Mouse (Mus musculus) heart, adult 11 months (tissue): ENCODE measurements around the gene Abcg2.

Experiments
- DNase-seq: peaks from one replicate; pipeline ENCODE4 v3.0.0; 2022

The Abcg2 gene

DNA sequence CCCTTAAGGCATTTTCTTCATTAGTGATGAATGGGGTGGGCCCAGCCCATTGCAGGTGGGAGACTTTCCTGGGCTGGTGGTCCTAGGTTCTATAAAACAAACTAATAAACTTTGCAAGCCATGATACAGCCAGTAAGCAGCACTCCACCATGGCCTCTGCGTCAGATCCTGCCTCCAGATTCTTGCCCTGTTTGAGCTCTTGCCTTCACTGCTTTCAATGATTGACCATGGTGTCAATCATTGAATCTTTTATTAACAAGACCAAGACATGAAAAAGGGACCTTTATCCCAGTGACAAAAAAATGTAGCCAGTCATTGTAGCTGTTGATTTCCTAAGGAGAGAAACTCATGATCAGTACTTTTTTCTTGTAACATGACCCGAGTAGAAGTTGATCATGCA, 55.1 kb downstream of the Abcg2 start:
- DNase-seq = no peak

DNA sequence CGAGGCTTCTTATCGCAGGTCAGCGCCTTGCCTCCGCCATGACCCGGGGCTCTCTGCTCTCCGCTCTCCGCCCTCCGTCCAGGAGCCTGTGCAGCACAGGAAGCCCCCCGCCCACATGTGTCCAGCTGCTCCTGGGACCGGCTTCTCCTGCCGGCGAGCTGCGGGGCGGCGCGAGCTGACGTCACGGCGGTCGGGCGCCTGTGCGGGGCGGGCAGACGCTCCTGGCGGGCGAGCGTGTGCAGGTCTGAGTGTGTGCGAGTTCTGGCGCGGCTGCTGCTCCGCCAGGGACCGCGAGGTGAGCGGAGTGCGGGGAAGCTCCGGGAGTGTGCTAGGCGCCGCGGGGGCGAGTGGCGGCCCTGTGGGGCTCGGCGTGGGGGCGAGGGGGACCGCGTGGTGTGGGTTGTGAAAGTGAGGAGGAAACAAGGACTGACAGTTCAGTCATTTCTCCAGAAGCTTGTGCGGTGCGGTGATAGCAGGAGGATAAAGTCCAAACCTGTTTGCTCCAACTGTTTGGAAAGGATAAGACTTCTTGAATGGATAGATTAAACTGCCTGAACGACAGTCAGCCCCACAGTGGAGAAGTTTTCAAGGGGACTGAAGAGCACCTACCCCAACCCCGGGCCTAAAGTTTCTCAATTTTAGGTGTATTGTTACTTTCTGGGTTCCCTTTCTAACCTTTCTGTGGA, 56.2 kb downstream of the Abcg2 start:
- peak; percentile 99 for DNase-seq

DNA sequence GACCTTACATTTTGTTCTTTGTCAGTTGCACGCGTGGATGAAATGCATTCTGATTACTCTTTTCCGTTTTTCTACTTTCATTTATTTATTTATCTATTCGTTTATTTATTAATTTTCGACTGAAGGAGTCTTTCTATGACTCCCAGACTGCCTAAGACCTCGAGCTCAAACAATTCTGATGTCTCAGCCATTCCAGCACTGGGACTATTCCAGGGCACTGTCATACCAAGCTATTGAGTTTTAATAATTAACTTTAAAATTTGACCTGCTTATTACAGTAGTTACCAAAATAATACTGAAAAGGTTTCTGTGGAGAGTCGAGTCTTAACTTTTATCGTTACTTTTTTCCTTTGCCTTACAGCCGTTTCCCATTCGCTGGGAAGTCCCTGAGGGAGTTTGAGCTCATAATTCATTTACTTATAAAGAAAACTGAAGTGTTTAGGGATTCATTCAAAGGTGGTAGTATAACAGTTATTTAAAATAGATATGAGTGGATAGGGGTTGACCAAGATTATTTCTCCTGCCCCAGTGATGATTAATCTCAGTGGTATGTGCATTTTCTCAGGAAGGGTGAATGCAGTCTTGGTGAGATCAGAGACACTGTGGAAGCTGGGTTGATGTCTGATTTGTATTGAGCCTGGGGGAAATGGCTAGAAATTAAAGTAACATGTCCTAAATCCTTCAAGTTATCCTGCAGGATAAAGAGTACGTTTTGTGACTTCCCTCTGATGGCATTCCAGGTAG, 56.9 kb downstream of the Abcg2 start:
- DNase-seq = no peak

- no peak for DNase-seq
These were observed 57.9 kb downstream of the Abcg2 start for GRCm38 (mm10) chr6:58642191-58642590.

DNA sequence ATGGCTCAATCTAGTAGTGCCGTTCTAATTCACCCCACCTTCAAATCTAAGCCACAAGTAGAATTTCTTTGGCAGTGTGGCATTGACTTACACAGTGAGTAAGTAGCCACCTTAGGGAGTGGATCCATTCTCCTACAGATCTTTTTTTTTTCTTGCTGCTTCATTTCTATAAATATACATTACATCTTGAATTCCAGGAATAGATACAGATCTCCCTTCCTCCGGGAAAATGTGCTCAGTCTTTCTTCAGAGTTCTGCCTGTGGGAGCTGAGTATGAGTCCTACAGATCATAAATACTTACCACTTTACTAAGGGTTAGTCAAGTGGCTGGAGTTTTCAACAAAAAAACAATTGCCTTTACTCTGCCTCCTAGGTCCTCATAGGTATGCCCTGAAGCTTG, 60.3 kb downstream of the Abcg2 start:
- DNase-seq = no peak

DNA sequence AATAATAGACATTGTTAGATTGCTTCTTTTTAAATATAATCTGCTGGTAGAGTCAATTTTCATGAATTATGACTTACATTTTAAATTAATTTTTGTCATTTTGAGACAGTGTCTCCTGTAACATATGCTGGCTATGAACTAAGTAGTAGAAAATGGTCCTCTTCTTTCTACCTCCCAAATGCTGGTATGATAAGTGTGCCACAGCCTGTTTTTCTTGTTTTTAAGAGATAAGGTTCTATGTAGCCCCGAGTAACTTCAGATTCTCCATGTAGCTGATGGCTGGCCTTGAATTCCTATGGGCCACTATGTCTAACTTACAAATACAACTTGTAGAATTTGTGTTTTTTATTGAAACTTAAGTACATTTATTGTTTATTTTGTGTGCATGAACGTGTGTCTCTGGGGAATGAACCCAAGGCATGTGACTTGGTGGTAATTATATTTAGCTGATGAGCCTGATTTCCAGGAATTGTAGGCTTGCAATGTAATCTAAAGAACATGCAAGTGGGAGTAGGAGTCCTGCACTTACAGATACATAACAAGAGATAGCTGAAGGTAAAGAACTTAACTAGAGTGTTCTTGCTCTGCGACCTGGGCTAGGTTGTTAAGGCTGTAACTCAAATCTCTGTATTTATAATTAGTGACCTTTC, 63.9 kb downstream of the Abcg2 start:
- DNase-seq = peak; percentile 84

GRCm38 (mm10) chr6:58650136-58650535, 65.8 kb downstream of the Abcg2 start:
- DNase-seq = peak; percentile 94

DNA sequence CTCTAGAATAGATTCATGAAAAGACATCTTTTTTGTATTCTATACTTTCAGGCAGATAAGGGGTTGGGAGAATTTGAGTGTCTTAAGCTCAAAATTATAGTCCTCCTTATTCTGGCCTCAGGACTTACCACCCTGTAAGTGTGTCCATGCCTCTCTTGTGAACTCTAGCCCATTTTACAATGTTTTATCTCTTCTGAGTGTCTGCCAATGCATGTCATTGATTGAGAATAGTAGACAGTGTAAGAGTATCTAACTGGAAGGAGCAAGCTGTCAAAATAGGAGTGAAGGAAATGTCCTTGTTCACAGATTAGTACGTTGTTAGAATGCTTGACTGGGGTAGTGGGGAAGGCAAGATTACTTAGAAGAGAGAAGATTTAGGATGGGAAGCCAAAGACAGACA, 66.7 kb downstream of the Abcg2 start:
- DNase-seq = no peak

DNA sequence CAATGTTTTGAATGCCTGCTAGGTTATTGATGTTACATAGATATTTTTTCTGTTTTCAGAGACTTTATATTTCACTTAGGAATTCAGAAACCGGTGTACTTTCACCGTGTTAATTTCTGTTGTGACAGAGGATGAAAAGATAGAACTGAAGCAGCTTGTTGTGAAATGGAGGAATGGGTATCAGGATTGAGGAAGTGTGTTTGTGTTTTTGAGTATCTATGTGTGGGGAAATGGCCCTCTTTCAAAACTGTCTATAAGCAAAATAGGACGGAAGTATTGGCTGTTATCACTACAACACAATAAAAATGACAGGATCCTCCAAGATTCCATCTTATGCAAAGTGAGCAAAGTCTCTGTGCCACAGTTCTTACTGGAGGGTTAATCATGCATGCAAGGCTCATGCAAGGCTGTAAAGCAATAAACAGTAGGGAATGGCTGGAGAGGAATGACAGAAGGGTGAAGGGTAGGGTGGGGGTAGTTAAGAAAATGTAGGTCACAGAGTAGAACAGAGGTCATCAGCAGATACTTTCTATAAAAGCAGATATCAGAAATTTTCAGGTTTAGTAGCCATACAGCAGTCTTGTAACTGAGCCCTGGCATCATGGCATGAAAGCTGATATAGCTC, 76.7 kb downstream of the Abcg2 start:
- no peak for DNase-seq

- DNase-seq = no peak
These were observed 93.5 kb downstream of the Abcg2 start for GRCm38 (mm10) chr6:58677802-58678201.

DNA sequence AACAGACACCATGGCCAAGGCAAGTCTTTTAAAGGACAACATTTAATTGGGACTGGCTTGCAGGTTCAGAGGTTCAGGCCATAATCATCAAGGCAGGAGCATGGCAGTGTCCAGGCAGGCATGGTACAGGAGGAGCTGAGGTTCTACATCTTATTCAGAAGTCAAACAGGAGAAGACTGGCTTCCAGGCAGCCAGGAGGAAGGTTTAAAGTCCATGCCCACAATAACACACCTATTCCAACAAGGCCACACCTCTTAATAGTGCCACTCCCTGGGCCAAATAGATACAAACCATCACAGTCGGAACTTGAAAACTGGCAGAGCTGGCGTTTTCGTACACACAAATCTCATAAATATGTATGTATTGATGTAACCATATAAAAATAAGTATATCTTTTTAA, 94.2 kb downstream of the Abcg2 start:
- no peak for DNase-seq

DNA sequence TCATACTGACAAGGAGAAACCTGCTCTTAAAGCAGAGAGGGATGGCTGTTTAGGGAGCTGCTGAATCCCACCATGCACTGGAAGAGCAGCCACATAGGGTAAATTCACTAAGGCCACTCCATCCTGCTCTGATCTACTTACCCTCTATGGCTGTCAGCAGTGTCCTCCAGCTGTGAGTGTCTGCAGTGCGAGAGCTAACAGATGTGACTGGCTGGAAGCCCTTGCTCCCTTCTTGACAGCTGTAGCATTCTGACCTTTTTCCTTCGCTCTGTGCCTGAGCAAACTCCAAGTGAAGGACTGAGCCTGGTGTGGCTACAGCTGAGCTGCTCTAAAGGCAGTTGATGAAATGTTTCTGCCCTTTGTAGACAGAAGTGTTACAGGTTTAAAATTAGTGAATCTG, 107.3 kb downstream of the Abcg2 start:
- DNase-seq = no peak

DNA sequence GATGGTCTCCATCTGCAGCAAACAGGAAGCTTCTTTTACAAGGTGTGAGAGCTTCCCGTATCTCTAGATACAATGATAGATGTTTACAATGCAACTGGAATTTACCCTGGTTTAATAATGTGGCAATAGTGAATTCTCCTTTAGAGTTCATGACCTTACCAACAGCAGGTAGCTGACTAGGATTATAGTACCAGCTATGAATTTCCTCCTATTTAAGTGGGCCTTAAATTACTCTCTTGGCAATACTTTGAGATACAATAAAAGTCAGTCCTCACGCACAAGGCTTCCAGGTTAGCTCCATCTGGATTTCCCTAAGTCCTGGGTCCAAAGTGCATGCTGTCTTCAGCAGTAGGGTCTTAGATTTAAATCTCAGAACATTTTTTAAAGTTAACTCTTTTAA, 109.9 kb downstream of the Abcg2 start:
- no peak for DNase-seq

GRCm38 (mm10) chr6:58694765-58695164, 110.4 kb downstream of the Abcg2 start:
- no peak for DNase-seq

- DNase-seq = no peak
These were observed 126.0 kb downstream of the Abcg2 start for GRCm38 (mm10) chr6:58710369-58710768.

DNA sequence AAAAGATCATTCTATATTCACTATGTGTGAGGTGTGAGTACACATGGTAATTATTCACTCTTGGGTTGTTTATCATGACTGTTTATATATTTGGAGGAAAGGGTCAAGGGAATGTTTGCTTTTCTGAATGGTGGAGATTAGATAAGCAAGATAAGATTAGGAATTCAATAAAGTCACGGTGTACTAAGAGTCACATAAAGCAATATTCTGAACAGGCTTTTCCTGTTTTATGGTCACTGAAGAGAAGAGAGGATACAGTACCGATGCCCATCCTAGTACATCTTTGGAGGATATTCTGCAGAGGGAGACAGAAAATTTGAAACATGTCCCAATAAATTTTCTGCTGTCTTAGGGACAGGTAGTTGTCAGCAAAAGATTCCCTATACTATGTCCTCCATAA, 127.6 kb downstream of the Abcg2 start:
- DNase-seq = no peak

DNA sequence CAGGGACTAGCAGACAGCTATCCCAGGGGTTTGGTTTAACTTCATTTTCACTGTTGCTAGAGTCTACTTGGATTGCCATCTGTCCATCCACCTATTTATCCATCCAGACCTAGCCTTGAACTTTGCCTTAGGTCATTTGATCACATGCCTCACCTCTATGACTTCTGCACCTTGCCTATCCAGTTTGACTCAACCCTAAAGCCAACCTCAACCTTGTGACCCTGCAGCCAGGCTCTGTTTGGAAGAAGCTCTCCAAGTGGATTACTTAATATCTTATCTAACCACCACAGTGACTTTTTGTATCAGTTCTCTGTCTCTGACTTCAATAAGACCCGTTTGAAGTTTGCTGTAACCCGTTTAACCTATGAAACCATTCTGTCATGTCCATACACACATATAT, 149.5 kb downstream of the Abcg2 start:
- DNase-seq = no peak

GRCm38 (mm10) chr6:58735090-58735489, 150.8 kb downstream of the Abcg2 start:
- peak; percentile 61 for DNase-seq
